In genomic region chr6:43387273-43387672, GRCm38 (mm10) we compare ENCODE assay signal across 11 mouse cellular contexts.
A peak's percentile ranks its signal among the peaks of the same experiment; 100 is the strongest.
DNase-seq lines count a peak whose midpoint lies in the region; ATAC-seq and TF ChIP-seq lines count a peak whose summit lies in the region.
"Had no signal": no experiment of that assay in that cellular context is flagged by ENCODE, and none has a peak within 500 bp of the region (broad histone marks: within the 10 kb centered on the region; RNA-seq: fewer than 3 reads in every experiment).

No protein-coding gene starts in this region.

- no peaks in the 10 kb centered on the region for H3K36me3 ChIP-seq in hindbrain, embryonic 10.5 days
- H3K36me3 ChIP-seq in hindbrain, embryonic 13.5 days = no peaks in the 10 kb centered on the region
- no peaks in the 10 kb centered on the region for H3K36me3 ChIP-seq in neural tube, embryonic 11.5 days (ENCODE audit: control insufficient read depth, insufficient read depth, low read length)
- H3K36me3 ChIP-seq in hindbrain, postnatal 0 days (ENCODE audit: insufficient read depth, low read length) = no peaks in the 10 kb centered on the region
- H3K36me3 ChIP-seq: embryonic facial prominence, embryonic 12.5 days; limb, embryonic 12.5 days had no signal

- H3K4me1 ChIP-seq in hindbrain, embryonic 10.5 days (replicated peaks) = peaks cover 6% of the 10 kb centered on the region; the same call in 1 of the 2 replicates
- peaks cover 4% of the 10 kb centered on the region for H3K4me1 ChIP-seq in hindbrain, embryonic 13.5 days (replicated peaks)
- H3K4me1 ChIP-seq in neural tube, embryonic 11.5 days (ENCODE audit: control insufficient read depth, insufficient read depth, low read length) = no peaks in the 10 kb centered on the region
- H3K4me1 ChIP-seq in hindbrain, postnatal 0 days (ENCODE audit: insufficient read depth, low read length) = no peaks in the 10 kb centered on the region

- no peak for TF ChIP-seq CTCF in hindbrain, postnatal 0 days (IDR thresholded peaks at IDR 0.05; ENCODE audit: low read depth)

- H3K27ac ChIP-seq in hindbrain, embryonic 10.5 days = no peak overlapping the region
- H3K27ac ChIP-seq in hindbrain, embryonic 13.5 days = no peak overlapping the region; the same call in 1 of the 2 replicates
- no peak overlapping the region for H3K27ac ChIP-seq in neural tube, embryonic 11.5 days (ENCODE audit: low read depth, low read length)
- no peak overlapping the region for H3K27ac ChIP-seq in hindbrain, postnatal 0 days
- H3K27ac ChIP-seq: embryonic facial prominence, embryonic 12.5 days; limb, embryonic 12.5 days had no signal

- ATAC-seq in hindbrain, embryonic 13.5 days (ENCODE audit: low FRiP score) = no peak
- peak; percentile 70; the same call in 1 of the 2 replicates for ATAC-seq in neural tube, embryonic 11.5 days (ENCODE audit: insufficient read depth, low FRiP score, low TSS enrichment)
- ATAC-seq in hindbrain, postnatal 0 days = 0 out of 2 replicates have a peak, but pooled peaks have one; percentile 29
- ATAC-seq in megakaryocyte progenitor cell, adult 5-6 weeks (replicated peaks; ENCODE audit: poor library complexity) = no peak

- no peak overlapping the region for H3K4me3 ChIP-seq in hindbrain, embryonic 10.5 days
- no peak overlapping the region for H3K4me3 ChIP-seq in hindbrain, embryonic 13.5 days
- no peak overlapping the region for H3K4me3 ChIP-seq in neural tube, embryonic 11.5 days (ENCODE audit: low read depth, low read length)
- no peak overlapping the region for H3K4me3 ChIP-seq in hindbrain, postnatal 0 days (ENCODE audit: low read length)
- H3K4me3 ChIP-seq: embryonic facial prominence, embryonic 12.5 days; limb, embryonic 12.5 days had no signal

- H3K9me3 ChIP-seq in hindbrain, embryonic 10.5 days = no peaks in the 10 kb centered on the region
- no peaks in the 10 kb centered on the region for H3K9me3 ChIP-seq in hindbrain, embryonic 13.5 days
- no peaks in the 10 kb centered on the region for H3K9me3 ChIP-seq in neural tube, embryonic 11.5 days (ENCODE audit: control insufficient read depth, low read length)
- no peaks in the 10 kb centered on the region for H3K9me3 ChIP-seq in hindbrain, postnatal 0 days (ENCODE audit: low read length)
- H3K9me3 ChIP-seq: embryonic facial prominence, embryonic 12.5 days; limb, embryonic 12.5 days had no signal

- no peak overlapping the region for H3K9ac ChIP-seq in hindbrain, embryonic 13.5 days
- no peak overlapping the region for H3K9ac ChIP-seq in neural tube, embryonic 11.5 days (ENCODE audit: low read length)
- no peak overlapping the region for H3K9ac ChIP-seq in hindbrain, postnatal 0 days (replicated peaks; ENCODE audit: low read length)
- H3K9ac ChIP-seq: embryonic facial prominence, embryonic 12.5 days; limb, embryonic 12.5 days had no signal

- WGBS in hindbrain, embryonic 10.5 days = 35% methylated on average over 1 of the region's 1 CpGs
- 28% methylated on average over 1 of the region's 1 CpGs for WGBS in hindbrain, embryonic 13.5 days
- WGBS in neural tube, embryonic 11.5 days = 25% methylated on average over 1 of the region's 1 CpGs
- 52% methylated on average over 1 of the region's 1 CpGs for WGBS in hindbrain, postnatal 0 days

- peak; percentile 6 for DNase-seq in hindbrain, embryonic 10.5 days (ENCODE audit: low spot score)
- peak; percentile 18 for DNase-seq in neural tube, embryonic 11.5 days (ENCODE audit: low spot score)
- no peak for DNase-seq in neural tube, embryonic 10.5 days (ENCODE audit: extremely low spot score, low spot score)
- peak; percentile 9 for DNase-seq in hindbrain, postnatal 0 days (ENCODE audit: low spot score)
- no peak for DNase-seq in spleen, adult 18-20 months
- no peak for DNase-seq in cerebellum, postnatal 14 days
- DNase-seq: adrenal gland, postnatal 14 days had no signal

- H3K27me3 ChIP-seq in hindbrain, embryonic 10.5 days (ENCODE audit: insufficient read depth, poor library complexity, severe bottlenecking) = no peaks in the 10 kb centered on the region
- no peaks in the 10 kb centered on the region for H3K27me3 ChIP-seq in hindbrain, embryonic 13.5 days
- no peaks in the 10 kb centered on the region for H3K27me3 ChIP-seq in neural tube, embryonic 11.5 days (ENCODE audit: control insufficient read depth, insufficient read depth, low read length)
- no peaks in the 10 kb centered on the region for H3K27me3 ChIP-seq in hindbrain, postnatal 0 days (ENCODE audit: insufficient read depth, low read length)
- H3K27me3 ChIP-seq: embryonic facial prominence, embryonic 12.5 days; limb, embryonic 12.5 days had no signal

- no peak overlapping the region for H3K4me2 ChIP-seq in hindbrain, embryonic 13.5 days
- H3K4me2 ChIP-seq in neural tube, embryonic 11.5 days (ENCODE audit: low read depth) = no peak overlapping the region
- no peak overlapping the region for H3K4me2 ChIP-seq in hindbrain, postnatal 0 days (ENCODE audit: low read depth, low read length)
- H3K4me2 ChIP-seq: embryonic facial prominence, embryonic 12.5 days; limb, embryonic 12.5 days had no signal

Comparison
In these comparisons a context has a peak if more than half of its experiments do, and no peak if none do; other contexts are left out.
1. DNase-seq: peak in hindbrain, embryonic 10.5 days (single experiment), neural tube, embryonic 11.5 days (single experiment) and hindbrain, postnatal 0 days (single experiment); none in neural tube, embryonic 10.5 days (single experiment), spleen, adult 18-20 months (0 of 2) and cerebellum, postnatal 14 days (0 of 2).
2. ATAC-seq: peak in neural tube, embryonic 11.5 days (single experiment) and hindbrain, postnatal 0 days (single experiment); none in hindbrain, embryonic 13.5 days (single experiment) and megakaryocyte progenitor cell, adult 5-6 weeks (single experiment).